Mouse (Mus musculus): ENCODE measurements at regions not wholly inside any gene's neighbourhood (a gene's known extent, or its start where the extent isn't known, plus 50 kb on each side); places are given as distances from the start of the nearest gene placed in this dataset.

DNA sequence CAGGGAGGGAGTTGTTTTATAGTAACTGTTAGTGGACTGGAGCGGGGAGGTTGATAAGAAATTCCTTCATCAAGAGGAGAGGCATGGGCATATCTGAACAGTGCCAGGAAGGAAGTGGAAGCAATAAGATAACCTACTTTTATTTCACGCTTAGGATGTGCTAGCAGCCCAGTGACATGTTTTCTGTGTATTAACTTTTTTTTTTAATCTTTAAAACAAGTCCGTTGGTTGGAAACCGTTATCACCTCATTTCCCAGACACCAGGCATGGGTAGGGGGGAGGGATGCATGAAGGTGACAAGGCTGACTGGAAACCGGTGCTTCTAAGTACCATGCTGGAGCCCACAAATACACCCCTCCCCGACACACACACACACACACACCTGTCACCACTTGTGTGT, 394.7 kb downstream of the Tshz3 start:
- no peak for TF ChIP-seq POLR2A (IDR thresholded peaks at IDR 0.05; ENCODE audit: low read depth, low read length)
- TF ChIP-seq CTCF (IDR thresholded peaks at IDR 0.05; ENCODE audit: borderline replicate concordance, insufficient read depth, low read length) = no peak

Measured in embryonic fibroblast, embryonic 13.5 days (primary cell).